Mouse (Mus musculus): ENCODE data around the gene Oas1h.

DNA sequence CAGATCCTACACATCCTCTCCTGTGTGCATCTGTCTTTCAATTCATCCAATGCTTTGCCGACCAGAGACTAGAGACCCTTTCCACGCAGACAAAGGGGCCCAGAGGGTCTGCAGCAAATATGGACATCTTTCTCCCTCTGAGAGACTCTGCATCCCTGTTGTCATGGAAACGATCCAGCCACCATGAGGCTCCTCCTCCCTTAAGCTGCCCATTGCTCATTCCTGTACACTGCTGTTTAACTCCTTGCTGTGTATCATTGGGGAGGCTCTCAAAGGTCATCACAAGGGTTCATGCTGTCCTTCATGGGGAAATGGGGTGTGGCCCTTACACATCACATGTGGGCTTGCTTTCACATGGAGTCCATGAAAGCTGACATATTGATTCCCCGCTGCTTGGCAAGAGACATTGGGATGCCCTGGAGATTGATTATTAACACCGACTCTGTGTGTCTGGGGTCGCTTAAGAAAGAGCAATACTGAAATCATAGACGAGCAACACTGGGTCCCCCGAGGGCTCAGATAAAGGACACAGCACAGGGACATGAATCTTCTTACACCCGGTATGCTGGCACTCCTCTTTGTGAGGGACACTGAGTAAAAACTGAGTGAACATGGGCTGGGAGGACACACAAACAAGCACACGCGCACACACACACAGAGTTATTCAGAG lies 34.1 kb downstream of the Oas1h start:
- TF ChIP-seq MAX (IDR thresholded peaks at IDR 0.05; ENCODE audit: low read depth) (no peak), USF1 (IDR thresholded peaks at IDR 0.05; ENCODE audit: low read depth) (no peak), CEBPB (IDR thresholded peaks at IDR 0.05; ENCODE audit: insufficient read depth, poor library complexity, severe bottlenecking) (no peak), POLR2A (IDR thresholded peaks at IDR 0.05; ENCODE audit: insufficient read length, low read depth) (no peak), E2F4 (IDR thresholded peaks at IDR 0.05; ENCODE audit: insufficient read depth) (no peak), REST (IDR thresholded peaks at IDR 0.05; ENCODE audit: insufficient read depth, insufficient read length) (no peak), TCF12 (IDR thresholded peaks at IDR 0.05; ENCODE audit: insufficient read depth, poor library complexity, severe bottlenecking) (no peak), MYOG (IDR thresholded peaks at IDR 0.05; ENCODE audit: control insufficient read depth in 1 of 3, insufficient read depth in 1 of 3, insufficient read length in 2 of 3, low read depth in 2 of 3) (no peak), MYOD1 (IDR thresholded peaks at IDR 0.05; ENCODE audit: control insufficient read depth in 1 of 3, insufficient read length in 2 of 3, low read depth in 2 of 3) (no peak), TCF3 (IDR thresholded peaks at IDR 0.05; ENCODE audit: insufficient read length, low read depth) (no peak)
